Mouse (Mus musculus): ENCODE results near the gene Hras.

Gene Hras

DNA sequence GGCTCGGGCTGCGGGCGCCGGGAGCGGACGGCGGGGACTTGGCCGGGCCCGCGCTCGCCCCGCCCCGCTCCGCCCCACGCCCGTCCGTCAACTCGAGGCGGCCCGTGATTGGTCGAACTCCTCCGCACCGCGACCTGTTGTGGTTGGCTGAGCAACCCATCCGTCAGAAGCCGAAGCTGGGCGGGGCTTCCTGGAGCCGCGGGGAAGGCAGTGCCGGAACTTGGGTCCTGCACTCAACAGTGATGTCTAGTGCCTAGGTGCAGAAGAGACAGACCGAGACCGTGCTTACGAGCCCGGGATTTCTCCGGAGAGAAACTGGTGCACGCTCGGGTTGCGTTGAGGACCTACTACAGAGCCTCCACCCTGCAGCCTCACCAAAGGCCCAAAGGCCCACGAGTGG, at the start of gene Hras, which contains the start of gene Lrrc56:
TSS of gene Hras (minus strand) at position 58 of the 400 bp plus-strand sequence.
TSS of gene Lrrc56 (plus strand) at position 210 of the 400 bp plus-strand sequence.
- DNase-seq (ENCODE audit: low read depth, low spot score) = peak; percentile 98

DNA sequence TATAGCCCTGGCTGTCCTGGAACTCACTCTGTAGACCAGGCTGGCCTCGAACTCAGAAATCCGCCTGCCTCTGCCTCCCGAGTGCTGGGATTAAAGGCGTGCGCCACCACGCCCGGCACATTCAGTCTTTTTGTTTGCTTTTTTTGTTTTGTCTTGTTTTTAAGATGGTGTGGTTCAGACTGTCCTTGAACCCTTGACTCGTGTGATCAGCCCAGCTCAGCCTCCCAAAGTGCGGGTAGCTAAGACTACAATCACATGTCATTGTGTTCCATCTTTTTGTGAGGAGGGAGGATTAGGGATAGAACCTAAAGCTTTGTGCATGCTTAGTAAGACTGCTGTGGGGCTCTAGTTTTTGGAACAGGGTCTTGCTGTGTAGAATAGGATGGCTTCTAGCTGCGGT, 37.7 kb upstream of the Hras start:
- DNase-seq (ENCODE audit: low read depth, low spot score) = peak; percentile 65

DNA sequence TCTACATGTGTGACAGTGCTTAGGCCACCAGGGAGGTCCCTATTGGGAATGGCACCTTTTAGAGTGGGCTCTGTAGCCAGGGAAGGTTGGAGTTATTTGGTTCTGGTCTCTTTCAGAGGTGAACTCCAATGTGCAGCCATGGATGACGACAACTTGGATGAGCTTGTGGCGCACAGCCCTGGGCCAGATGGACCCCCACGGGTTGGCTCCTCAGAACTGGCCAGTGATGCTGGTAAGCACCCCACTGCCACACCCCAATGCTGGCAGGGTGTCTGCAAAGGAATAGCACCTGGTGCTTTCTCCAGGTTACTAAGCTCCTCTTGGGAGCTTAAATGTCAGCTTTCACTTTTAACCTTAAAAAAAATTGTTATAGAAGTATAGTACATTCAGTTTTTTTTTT, 37.3 kb upstream of the Hras start:
- DNase-seq (ENCODE audit: low read depth, low spot score) = no peak

DNA sequence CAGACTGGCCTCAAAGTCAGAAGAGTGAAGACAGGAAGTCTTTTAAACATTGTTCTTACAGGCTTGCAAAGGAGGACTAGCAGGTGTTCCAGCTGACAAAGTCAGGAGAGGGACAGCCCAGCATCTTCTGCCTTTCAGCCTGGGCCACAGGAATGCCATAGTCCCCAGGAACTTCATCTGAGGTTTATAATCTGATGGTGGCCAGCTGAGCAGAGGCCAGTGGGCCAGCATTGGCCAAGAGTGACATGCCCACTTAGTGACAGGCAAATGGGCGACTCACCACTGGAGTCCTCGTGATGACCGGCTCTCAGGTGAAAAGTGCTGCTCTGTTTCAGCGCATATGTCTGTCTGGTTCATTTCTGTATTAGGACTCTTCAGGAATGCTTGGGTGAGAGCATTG, 36.8 kb upstream of the Hras start:
- no peak for DNase-seq (ENCODE audit: low read depth, low spot score)

DNA sequence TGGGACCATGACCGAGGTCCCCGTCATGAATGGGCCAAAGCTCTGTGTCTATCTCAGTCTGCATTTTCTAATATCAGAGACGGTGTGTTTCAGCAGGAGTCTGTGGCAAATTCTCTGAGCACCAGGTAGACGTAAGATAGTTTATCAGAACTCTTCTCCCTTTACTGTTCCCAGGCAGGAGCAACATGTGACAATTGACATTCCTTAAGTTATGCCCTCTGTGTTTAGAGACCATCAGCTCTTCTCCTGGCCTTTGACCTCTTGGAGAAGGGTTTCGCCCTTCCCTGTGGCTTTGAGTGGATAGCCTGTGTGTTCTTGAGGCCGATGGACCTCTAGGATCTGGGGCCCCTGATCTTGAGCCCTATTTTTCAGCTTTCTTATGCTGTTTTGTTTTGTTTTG, 35.9 kb upstream of the Hras start:
- DNase-seq (ENCODE audit: low read depth, low spot score) = no peak

DNA sequence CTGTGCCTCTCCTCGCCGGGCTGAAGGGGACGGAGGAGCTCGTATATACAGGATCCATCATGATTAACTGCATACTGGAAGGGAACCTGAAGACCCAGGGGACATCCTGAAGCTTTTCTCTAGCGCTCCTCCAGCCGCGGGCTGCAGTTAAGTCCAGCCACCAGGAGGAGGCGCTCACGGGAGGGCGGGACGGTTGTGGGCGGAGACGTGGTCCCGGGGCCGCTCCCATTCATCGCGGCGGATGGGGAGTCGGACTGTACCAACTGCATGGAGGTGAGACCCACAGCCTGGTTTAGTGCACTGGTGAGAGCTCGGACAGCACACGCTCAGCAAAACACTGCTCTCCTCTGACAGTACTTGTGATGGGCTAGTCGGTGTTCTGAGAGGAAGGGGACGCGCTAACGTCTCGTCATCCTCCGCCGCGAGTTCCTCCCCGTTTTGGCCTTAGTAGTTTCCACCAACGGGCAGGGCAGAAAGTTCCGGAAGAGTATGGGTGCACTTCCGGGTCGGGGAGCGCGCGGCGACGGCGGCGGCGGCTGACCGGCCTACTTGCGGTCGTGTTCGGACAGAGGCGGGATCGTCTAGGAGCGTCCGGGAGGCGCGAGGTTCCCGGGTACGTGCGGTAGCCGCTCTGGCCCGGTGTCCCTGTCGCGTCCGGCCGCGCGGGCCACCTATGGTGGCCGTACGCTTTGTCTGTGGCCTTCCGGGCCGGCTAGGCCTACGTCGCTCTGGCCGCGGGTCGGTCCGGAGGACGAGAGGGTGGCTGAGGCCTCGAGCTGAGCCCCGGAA, 34.7 kb upstream of the Hras start, which contains the start of gene Phrf1:
TSS of gene Phrf1 (plus strand) at position 506 of the 789 bp plus-strand sequence.
- DNase-seq (ENCODE audit: low read depth, low spot score) = peak; percentile 92

DNA sequence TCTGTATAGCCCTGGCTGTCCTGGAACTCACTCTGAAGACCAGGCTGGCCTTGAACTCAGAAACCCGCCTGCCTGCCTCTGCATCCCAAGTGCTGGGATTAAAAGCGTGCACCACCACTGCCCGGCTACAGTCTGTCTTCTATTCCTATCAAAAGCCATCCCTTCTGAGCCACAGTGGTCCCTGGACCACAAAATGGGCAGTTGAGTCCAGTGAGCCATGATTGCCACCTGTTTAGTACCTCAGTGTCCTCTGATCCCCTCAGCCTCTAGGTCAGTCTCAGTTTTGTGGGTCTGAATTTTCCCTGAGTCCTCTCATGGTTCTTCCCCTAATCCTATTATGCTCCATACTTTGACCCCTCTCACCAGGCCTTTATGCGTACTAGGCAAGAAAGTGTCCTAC, 34.0 kb upstream of the Hras start:
- DNase-seq (ENCODE audit: low read depth, low spot score) = no peak

DNA sequence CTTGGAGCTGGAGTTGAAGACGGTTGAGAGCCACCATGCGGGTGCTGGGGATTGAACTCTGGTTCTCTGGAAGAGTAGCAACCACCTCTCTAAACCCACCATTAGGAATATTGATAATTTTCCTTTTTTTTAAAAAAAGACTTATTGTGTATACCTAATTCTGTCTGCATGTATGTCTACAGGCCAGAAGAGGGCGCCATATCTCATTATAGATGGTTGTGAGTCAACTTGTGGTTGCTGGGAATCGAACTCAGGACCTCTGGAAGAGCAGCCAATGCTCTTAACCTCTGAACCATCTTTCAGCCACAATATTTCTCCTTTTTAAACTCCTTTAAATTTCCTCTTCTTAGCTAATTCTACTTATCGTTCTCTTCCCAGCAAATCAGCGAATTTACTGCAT, 32.7 kb upstream of the Hras start:
- peak; percentile 63 for DNase-seq (ENCODE audit: low read depth, low spot score)

DNA sequence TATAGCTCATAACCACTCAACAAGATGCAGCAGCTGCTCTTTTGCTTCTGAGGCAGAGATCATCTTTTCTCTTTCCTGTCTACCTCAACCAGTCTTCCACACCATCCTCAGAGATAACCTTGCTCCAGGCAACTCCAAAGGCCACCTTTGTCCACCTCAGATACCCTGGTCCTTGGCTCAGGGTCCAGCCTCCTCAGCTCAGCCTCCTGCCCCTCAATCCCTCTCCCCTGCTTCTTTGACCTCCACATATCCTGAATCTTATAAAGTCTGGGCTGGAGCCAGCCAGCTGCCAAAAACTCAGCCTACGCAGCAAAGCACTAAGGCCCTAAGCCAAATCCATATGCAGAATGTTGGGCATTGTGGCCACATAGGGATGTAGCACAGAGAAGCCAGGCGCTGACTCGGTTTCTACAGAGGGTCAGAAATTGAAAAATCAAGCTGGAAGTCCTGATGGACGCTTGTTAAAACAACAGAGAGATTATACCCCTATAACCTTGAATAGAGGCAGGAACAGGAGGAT, 29.0 kb upstream of the Hras start:
- DNase-seq (ENCODE audit: low read depth, low spot score) = no peak

DNA sequence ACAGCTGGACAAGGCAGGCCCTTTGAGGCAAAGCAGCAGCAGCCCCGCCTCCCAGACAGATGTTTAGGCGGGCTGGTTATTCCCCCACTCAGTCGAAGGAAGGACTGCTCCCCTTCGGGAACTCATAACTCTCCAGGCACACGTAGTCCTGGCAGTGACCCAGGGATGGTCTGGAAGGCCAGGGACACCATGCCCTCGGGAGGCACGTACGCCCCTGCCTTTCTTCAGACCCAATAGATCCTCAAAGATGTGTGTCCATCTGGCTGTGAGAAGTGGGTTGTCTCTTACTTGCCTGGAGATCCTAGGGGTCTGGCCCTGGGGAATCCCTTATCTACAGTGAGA, 28.3 kb upstream of the Hras start:
- no peak for DNase-seq (ENCODE audit: low read depth, low spot score)

DNA sequence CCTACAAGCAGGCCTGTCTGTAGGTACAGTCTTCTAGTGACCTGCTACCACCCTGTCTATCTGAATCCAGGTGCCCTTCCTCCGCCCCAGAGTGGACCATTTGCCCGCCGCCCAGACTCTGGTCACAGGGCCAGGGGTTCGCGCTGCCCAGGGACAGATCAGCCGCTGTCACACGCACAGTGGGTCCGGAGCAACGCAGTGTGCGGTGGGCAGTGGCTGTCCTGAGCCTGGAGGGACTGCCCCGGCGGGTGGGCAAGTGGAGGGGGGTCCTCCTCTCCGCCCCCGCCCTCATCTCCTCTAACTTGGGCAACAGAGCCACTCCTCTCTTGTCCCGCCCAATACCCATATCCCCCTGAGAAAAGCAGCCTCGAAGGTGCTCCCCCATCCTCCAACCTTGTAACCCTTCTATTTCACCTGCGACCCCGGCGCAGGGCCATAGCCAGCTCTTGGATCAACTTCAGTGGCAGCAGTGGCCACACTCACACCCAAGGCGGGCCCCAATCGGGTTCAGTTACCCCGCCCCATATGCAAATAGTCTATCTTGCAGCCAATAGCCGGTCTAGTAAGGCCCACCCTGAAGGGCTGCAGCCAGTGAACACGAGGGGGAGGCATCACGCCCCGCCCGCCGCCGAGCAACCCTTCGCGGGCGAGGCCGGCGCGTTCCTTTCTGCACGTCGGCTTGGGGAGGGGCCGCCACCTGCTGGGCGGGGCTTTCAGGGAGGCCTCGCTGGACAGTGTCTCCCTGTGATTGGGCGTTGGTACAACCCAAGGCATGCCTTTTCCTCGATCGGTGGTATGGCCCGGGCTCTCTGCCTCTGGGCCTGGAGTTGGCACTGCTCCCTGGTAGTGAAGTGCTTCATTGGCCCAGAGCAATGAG, 27.7 kb upstream of the Hras start:
- DNase-seq (ENCODE audit: low read depth, low spot score) = peak; percentile 99

DNA sequence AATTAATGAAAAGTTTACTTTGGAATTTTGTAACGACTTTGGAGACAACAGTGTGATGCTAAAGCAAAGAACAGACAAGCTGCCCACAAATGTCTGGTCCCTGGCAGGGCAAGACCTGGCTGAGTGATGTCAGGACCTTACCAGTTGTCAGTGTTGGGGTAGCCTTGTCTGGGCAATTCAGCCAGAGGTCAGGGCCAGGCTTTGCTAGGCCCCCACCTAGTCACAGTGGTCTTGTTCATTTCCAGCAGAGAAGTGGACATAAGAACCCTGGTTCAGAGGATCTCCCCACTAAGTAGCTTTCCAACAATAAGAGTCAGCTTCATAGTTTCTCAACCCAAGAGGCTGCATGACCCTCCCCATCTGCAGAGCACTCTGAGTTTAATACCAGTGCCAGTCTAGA, 26.6 kb upstream of the Hras start:
- DNase-seq (ENCODE audit: low read depth, low spot score) = no peak

DNA sequence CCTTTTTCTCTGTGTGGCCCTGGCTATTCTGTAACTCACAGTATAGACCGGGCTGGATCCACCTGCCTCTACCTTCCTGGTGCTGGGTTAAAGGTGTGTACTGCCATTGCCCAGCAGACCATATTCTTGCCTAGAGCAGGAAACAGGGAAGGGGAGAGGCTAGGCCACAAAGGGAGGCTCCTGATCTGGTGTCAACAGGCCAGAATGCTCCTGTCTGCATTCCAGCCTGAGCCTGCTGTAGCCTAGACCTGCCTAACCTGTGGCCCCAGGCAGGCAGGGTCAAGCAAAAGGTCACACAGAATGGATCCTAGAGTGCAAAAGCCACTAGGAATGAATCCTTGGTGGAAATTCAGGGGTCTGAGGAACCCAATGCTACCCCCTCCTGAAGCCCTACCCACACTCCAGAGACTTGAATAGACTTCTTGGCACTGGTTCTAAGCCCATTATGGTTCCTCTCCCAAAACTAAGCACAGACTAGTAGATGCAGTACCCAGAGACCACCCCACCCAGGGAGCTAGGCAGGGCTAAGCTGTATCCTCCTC, 25.8 kb upstream of the Hras start:
- no peak for DNase-seq (ENCODE audit: low read depth, low spot score)

DNA sequence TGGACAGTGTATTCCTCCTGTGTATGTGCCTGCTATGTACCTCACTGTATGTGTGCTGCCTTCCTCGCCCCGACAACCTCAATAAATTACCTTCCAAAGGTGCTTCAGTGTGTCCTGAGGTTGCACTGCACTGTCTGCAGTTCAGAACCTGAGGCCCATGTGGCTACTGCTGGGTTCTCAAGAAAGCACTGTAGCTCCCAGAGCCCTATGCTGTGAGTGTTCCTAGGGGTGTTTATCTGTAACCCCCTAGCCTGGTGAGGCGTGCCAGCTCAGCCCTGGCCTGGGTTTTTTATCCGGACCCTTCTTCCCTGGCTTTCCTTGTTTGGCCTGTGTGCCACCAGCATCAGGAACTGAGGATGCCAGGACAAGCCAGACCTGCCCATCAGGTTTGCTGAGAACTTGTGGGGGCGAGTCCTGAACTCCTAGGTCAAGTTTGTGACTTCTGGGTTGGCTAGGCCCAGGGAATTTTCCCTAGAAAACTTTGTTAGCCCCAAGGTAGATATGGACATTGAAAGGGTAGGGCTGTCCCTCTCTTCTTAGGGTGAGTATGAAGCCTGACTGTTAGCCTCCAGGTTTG, 24.8 kb upstream of the Hras start:
- no peak for DNase-seq (ENCODE audit: low read depth, low spot score)

DNA sequence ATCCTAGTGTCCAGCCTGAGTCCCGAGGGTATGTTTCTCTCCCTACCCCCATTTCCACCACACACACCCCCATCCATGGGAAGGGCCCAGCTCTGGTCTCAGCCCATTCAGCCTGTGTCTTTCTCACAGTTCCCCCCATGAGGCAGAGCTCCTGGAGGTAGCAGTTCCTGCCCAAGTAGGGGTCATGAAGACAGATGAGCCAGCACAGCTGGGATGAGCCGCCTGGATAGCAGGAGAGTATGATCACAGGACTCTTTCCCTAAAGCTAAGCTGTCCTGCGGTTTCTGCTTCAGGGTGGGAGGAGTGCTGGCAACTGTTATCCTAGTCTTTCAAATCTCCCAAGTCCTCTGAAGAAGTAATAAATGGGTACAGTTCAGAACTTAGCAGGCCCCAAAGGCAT, 24.3 kb upstream of the Hras start:
- no peak for DNase-seq (ENCODE audit: low read depth, low spot score)

DNA sequence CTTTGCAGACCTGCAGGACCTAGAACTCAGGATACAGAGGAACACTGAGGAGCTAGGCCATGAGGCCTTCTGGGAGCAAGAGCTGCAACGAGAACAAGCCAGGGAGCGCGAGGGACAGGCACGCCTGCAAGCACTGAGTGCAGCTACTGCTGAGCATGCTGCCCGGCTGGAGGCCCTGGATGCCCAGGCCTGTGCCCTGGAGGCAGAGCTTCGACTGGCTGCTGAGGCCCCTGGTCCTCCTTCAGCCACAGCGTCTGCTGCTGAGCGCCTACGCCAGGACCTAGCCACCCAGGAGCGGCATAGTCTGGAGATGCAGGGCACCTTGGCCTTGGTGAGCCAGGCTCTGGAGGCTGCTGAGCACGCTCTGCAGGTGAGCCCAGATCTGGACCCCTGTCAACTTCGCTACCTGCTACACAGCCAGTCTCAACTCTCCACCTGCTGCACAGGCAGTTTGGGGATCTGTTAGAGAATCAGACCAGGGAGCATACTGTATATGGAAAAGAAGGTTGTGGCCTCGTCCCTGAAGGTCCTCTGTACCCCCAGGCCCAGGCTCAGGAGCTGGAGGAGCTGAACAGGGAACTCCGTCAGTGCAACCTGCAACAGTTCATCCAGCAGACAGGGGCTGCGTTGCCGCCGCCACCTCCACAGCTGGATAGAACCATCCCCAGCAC, 23.7 kb upstream of the Hras start:
- no peak for DNase-seq (ENCODE audit: low read depth, low spot score)

DNA sequence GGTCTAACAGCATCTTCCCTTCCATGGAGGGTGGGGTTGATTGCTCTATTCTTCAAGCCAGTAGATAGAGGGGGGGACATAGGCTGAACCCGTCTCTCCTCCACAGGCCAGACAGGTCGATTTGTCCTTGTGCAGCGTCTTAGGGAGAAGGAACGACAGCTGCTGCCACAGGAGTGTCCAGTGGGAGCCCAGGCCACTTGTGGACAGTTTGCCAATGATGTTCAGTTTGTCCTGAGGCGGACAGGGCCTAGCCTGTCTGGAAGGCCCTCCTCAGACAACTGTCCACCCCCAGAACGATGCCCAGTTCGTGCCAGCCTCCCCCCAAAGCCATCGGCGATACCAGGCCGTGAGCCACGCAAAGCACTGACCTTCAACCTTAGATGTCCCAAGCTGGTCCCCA, 23.1 kb upstream of the Hras start:
- DNase-seq (ENCODE audit: low read depth, low spot score) = no peak

DNA sequence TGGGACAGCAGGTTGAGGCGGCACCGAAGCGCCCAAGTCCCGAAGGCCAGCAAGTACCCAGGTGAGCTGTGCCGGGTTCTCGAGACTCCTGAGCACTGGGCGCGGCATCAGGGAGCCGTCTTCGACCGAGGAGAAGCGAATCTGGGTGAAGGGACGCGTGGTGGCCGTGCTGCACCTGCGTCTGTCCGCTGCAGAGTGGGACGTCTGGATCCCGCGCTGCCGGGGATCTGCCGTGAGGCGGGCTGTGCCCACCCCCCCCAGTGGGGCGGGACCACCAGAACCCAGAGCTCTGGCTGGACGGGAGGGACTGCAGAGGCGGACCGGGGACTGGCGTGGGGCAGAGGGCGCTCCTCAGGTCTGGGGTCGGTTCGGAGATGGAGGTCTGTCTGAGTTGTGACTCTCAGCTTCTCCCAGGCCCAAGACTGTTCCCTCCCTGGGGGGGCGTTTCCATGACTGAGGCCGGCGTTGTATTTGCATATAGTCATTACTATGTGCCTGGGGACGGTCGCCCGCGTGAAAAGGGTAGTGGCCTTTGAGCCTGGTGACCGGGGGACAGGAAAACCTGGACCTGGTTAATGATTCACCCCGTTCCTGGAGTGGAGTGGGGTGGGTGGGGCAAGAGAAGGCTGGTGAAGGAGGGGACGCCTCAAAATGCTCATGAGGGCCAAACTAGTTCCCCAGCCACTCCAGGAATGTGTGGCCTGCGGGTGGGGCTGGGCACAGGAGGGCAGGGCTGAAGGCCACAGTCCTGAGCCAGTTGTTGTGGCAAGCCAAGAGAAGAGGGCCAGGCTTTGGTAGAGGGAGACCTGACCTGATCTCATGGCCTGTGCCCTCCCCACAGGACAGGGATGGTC, 22.3 kb upstream of the Hras start:
- peak; percentile 81 for DNase-seq (ENCODE audit: low read depth, low spot score)

DNA sequence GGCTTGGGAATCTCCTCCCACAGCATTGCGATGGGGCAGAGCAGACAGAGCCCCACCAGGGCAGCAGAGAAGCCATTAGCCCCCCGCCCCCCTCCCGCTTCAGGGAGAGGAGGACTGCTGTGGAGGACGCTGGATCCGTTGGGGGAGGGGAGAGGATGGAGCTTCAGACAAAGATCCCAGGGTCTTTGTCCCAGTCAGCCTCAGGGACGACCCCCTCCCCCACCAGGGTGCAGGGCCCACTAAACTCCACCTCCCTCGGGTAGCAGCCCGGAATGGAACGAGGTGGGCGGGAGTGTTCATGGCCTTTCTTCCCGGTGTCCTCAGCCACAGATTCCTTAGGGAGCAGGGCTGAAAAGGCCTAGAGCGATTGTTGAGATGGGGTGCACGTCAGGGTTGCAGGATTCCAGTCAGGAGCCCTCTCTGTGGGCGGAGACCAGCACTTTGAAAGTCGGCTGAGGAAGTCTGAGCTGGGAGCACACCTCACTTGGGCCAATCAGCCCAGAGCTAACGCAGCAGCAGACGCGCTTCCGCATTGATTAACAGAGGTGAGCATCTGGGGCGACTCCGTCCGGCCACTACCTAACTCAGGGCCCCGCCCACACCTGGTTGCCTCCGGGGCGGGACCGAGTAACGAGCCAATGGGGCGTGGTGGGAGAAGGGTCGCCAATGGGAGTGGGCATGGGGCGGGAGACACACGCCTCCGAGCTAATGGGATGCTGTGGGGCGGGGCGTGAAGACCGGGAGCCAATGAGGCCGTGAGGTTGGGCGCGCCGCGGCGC, 21.5 kb upstream of the Hras start, which contains the start of gene Rassf7:
TSS of gene Rassf7 (plus strand) at position 760 of the 779 bp plus-strand sequence.
- DNase-seq (ENCODE audit: low read depth, low spot score) = peak; percentile 99

DNA sequence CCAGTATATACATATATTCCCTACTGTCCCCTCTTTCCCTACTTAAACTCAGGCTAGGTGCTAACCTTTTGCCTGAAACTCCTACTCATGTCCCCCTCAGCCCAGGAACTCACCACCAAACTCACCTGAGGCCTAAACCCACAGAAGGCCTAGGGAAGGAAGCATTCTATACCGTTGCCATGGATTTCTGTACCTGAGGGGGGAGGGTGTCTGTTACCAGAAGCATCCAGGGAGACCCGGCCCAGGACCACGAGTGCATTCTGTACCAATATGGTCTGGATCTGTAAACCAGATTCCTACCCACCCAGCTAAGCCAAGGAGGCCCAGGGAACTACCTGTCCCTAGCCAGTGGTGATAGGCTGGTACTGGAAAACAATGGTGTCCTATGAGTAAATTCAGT, 20.5 kb upstream of the Hras start:
- DNase-seq (ENCODE audit: low read depth, low spot score) = no peak
